Mouse (Mus musculus) layer of hippocampus, adult 2 months (tissue): ENCODE measurements around the gene Pla2g1b. TPM values are rescaled to one million over a fixed set of nuclear protein-coding genes. Genes with fewer than 3 reads are reported as not detected.
A peak's percentile ranks its signal among the peaks of the same experiment; 100 is the strongest.

Experiments used
- DNase-seq, 2 experiments: peaks; one replicate each; pipeline ENCODE4 v3.0.0; 2022; ENCODE audit warnings: low spot score in 2 of 2
- H3K27ac ChIP-seq: fragments of 200-600 bp; 2 replicates; pipeline ENCODE4 v1.8.1; 2022
- H3K4me3 ChIP-seq: fragments of 200-600 bp; 2 replicates; pipeline ENCODE4 v1.8.1; 2022; ENCODE audit warnings: mild to moderate bottlenecking
- CTCF ChIP-seq: fragments of 200-600 bp; conservative IDR thresholded peaks from 2 replicates; pipeline ENCODE4 v1.8.1; 2022; ENCODE audit warnings: antibody characterized with exemption, mild to moderate bottlenecking, moderate library complexity
- total RNA-seq, 2 experiments: library from RNA; stranded (reverse); gene quantifications; 2 replicates each; pipeline ENCODE4 v1.2.3; 2021

Pla2g1b gene
- total RNA-seq, 2 experiments from 2014 or later = not detected

DNA sequence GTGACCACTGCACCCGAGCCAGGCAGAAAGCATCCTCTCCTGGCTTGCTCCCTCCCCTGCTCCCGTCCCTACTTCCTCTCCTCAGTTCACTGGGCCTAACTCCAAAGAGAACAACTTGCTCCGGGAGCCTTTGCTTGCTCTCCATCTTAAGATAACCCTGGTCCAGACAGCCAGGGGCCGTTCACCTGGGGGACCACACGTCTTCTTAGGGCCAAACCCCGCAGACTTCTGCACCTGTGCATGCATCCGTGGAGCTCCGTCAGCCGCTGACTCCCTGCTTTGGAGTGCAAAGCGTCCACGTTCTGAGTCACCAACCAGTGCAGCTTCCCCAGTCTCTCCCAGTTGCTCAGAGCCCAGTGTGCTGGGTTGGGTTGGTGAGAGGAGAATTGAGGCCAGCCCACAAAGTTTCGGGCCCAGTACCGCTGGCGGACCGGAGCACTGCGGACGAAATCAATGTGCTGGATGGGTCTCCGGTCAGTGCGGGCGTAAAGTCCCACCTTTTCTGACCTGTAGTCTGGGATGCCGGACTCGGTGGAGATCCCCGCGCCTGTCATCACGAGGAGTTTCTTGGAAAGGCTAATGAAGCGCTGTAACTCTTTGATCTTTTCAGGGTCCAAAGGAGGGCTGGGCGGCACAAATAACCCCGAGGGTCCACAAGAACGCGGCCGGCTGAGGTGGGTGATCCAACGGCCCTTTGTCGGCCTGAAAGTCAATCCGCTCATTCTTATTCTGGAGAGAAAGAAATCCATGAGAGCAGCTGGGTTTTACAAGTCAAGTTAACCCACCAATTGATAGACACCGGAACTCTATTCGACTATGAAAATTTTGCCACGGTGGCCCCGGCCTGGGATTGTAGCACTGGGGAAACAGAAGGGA is 16.6 kb downstream of the Pla2g1b start:
- Histone ChIP-seq H3K27ac (no peak overlapping the region), H3K4me3 (no peak overlapping the region)
- no peak for DNase-seq
- no peak for TF ChIP-seq CTCF

DNA sequence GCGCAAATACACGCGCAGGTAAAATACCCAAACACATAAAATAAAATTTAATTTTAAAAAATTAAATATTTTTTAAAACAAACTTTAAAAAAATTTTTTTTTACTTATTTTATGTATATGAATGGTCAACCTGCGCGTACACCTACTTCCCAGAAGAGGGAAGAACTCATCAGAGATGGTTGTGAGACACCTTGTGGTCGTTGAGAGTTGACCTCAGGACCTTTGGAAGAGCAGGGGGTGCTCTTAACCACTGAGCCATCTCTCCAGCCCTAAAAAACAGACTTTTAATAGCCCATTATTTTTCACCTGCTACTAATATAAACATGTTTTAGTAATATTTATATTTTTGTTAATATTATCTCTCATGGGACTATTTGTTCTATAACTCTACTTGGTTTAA is 17.3 kb downstream of the Pla2g1b start:
- no peak for DNase-seq
- peak overlapping the region; percentile 62 for H3K4me3 ChIP-seq
- no peak overlapping the region; the same call in 1 of the 2 replicates for H3K27ac ChIP-seq
- peak; percentile 61 for TF ChIP-seq CTCF

- no peak for TF ChIP-seq CTCF
- H3K27ac ChIP-seq = peak within 1 kb of the TSS; percentile 91
- peak within 1 kb of the TSS; percentile 62 for H3K4me3 ChIP-seq
- DNase-seq = peak; percentile 86 to 93
Observed at GRCm38 (mm10) chr5:115483947-115484920, 18.2 kb downstream of the Pla2g1b start, which contains the start of gene Sirt4. Gene Sirt4, minus strand, starts transcription at chr5:115484725.

DNA sequence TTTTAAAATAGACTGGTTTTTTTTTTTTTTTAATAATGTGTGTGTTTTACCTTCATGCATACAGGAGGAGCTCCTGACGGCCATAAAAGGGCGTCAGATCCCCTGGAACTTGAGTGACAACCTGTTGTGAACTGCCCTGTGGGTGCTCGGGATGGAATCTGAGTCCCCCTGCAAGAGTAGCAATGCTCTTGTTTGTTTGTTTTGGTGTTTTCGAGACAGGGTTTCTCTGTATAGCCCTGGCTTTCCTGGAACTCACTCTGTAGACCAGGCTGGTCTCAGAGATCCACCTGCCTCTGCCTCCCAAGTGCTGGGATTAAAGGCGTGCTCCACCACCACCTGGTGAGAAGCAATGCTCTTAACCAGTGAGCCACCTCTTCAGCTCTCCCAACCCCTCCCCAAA is 18.9 kb downstream of the Pla2g1b start:
- DNase-seq = no peak
- no peak for TF ChIP-seq CTCF
- Histone ChIP-seq H3K27ac (peak overlapping the region; percentile 91), H3K4me3 (peak overlapping the region; percentile 62)

- Histone ChIP-seq H3K27ac (no peak overlapping the region), H3K4me3 (no peak overlapping the region)
- no peak for DNase-seq
- TF ChIP-seq CTCF = no peak
Observed at GRCm38 (mm10) chr5:115485489-115486205, 19.6 kb downstream of the Pla2g1b start.

DNA sequence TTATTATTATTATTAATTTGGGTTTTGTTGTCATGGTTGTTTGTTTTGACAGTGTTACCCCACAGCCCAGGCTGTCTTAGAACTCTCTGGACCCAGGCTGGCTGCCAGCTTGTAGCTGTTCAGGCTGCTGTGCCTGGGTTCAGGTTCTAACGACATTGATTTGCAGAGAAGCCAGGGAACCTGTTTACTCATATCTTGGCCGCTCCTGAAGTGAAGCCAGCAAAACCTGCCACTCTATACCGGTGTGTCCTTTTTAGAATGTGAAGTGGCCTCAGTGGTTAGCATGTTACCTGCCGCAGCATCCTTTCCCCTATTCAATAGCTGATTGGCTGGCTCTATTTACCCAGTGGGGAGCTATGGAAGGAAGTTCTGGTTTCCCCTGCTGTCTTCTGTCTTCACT is 20.7 kb downstream of the Pla2g1b start:
- no peak overlapping the region for H3K4me3 ChIP-seq
- TF ChIP-seq CTCF = no peak
- DNase-seq = no peak
- H3K27ac ChIP-seq = no peak overlapping the region

DNA sequence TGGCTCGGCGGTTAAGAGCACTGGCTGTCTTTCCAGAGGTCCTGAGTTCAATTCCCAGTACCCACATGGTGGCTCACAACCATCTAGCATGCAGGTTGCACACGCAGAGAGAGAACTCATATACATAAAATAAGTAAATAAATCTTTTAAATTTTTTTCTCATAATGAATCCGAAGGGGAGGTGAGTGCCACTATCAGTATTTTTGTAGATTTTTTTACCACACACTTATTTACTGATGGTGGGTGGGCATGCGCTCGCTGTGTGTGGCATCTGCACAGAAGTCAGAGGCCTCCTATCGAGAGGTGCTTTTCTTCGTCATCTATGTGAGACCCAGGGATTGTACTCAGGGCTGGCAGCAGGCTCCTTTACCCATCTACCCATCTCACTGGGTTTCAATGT is 21.3 kb downstream of the Pla2g1b start:
- no peak for DNase-seq
- Histone ChIP-seq H3K27ac (no peak overlapping the region), H3K4me3 (no peak overlapping the region)
- no peak for TF ChIP-seq CTCF

DNA sequence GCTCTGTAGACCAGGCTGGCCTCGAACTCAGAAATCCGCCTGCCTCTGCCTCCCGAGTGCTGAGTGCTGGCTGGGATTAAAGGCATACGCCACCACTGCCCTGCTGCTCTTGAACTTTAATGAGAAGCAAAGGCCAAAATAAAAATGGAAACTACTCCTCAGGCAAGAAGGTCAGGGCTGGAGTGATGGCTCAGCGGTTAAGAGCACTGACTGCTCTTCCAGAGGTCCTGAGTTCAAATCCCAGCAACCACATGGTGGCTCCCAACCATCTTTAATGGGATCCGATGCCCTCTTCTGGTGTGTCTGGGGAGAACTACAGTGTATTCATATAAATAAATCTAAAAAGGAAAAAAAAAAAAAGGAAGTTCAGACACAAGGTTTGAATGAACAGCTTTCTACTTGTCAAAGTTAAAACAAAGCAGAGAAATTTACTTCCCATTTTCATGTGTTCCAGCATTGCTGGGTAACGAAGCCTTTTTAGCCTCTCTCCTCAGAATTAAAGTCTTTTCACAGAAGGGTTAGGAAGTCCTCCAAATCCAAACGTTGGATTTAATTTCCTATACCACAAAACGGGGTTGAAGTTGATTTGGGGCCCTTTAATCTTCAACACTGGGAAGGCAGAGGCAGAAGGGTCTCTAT is 22.0 kb downstream of the Pla2g1b start:
- peak; percentile 23; the same call in 1 of the 2 replicates for TF ChIP-seq CTCF
- DNase-seq = no peak
- Histone ChIP-seq H3K4me3 (no peak overlapping the region), H3K27ac (no peak overlapping the region)

DNA sequence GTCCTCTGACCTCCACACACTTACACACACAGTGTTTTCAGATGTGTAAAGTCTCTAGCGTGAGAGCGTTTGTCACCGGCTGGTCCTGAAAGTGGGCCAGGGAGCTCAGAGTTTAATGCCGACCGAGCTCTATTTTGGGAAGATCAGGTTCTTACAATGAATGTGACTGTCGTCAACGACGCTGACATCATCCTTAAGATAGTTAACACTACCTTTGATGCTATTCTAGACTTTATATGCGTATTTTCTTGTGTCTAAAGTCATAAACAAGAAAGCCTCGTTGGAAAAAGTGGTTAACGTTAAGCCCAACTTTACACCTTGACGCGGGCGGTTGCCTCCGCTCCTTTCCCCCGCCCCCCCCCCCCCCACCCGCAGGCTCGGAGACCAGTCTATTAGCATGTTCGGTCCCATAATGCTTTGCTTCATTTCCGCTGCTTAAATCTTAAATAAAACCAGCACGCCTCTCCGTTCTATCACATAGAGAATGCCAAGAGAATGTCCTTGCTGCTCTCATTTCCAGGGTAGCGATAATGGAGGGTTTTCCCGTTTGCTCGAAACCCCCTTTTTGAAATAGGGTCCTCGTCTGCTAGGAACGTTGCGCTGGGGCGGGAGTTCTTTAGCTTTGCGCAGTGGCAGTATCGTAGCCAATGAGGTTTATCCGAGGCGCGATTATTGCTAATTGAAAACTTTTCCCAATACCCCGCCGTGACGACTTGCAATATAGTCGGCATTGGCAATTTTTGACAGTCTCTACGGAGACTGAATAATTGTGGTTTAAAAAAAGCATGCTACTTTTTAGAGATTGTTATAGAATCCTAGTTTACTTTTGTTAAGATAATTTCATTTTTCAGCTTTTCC is 23.0 kb downstream of the Pla2g1b start:
- H3K27ac ChIP-seq = peak overlapping the region; percentile 100
- H3K4me3 ChIP-seq = peak overlapping the region; percentile 63
- no peak for TF ChIP-seq CTCF
- DNase-seq = peak; percentile 74 to 78

DNA sequence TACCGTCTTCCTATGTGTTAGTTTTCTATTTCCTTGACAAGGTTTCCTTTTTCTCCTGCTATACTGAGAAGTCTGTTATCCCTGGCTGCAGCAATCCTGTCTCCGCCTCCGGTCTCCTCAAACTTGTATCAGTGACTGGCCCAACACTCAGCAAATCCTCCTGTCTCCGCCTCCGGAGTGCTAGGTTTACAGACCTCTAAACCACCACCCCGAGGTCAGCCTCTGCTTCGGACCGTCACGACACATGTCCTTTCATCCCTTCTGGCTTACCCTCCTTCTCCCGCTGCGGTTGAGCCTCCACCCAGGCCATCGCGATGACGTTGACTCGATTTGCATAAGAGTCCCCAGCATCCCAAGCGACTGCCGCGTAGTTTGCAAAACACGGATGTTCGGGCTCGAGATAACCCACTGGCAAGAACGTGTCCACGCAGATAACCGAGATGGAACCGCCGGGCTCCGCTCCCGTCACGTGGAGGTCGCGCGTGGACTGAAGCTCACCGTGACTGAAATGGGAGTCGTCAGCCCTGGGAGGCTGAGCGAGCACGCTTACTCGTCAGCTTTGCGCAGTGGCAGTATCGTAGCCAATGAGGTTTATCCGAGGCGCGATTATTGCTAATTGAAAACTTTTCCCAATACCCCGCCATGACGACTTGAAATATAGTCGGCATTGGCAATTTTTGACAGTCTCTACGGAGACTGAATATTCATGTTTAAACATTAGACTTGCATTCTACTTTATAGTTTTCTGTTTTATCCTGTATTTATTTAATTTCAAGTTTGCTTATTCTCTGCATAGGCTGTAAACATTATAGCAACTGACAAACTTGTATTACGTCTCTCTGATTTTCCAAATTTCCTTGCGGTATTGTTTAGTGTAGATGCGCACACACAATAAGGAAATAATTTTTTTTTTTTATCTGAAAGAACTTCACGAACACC is 23.9 kb downstream of the Pla2g1b start:
- peak; percentile 80 to 85 for DNase-seq
- Histone ChIP-seq H3K4me3 (peak overlapping the region; percentile 63), H3K27ac (peak overlapping the region; percentile 100)
- TF ChIP-seq CTCF = no peak
